Mouse (Mus musculus): ENCODE results near the gene Ccm2. TPM values are rescaled to one million over a fixed set of nuclear protein-coding genes. Genes with fewer than 3 reads are reported as not detected.
A peak's percentile ranks its signal among the peaks of the same experiment; 100 is the strongest.

The Ccm2 gene
- polyA plus RNA-seq (2015; fragmentation: Nextera tagmentation; extraction: Ambion mirVana): 89.7 and 101 TPM in 2 replicates

GRCm38 (mm10) chr11:6546205-6547013, at the start of gene Ccm2:
TSS of gene Ccm2 (plus strand) at chr11:6546887.
- peak within 1 kb of the TSS; percentile 71 for H3K9ac ChIP-seq
- ATAC-seq (ENCODE audit: insufficient number of reproducible peaks, low FRiP score, low TSS enrichment, low read depth): peak; percentile 94
- under 1% methylated on average over 49 of the region's 57 CpGs for WGBS
- H3K27ac ChIP-seq: peak within 1 kb of the TSS; percentile 98
- peak within 1 kb of the TSS; percentile 53 for H3K4me2 ChIP-seq
- no peaks in the 10 kb centered on the region for H3K27me3 ChIP-seq
- 0 out of 2 replicates have a peak, but pooled peaks cover 4% of the 10 kb centered on the region for H3K36me3 ChIP-seq
- H3K4me1 ChIP-seq: peaks cover 12% of the 10 kb centered on the region
- H3K9me3 ChIP-seq: no peaks in the 10 kb centered on the region
- peak within 1 kb of the TSS; percentile 66 for H3K4me3 ChIP-seq

DNA sequence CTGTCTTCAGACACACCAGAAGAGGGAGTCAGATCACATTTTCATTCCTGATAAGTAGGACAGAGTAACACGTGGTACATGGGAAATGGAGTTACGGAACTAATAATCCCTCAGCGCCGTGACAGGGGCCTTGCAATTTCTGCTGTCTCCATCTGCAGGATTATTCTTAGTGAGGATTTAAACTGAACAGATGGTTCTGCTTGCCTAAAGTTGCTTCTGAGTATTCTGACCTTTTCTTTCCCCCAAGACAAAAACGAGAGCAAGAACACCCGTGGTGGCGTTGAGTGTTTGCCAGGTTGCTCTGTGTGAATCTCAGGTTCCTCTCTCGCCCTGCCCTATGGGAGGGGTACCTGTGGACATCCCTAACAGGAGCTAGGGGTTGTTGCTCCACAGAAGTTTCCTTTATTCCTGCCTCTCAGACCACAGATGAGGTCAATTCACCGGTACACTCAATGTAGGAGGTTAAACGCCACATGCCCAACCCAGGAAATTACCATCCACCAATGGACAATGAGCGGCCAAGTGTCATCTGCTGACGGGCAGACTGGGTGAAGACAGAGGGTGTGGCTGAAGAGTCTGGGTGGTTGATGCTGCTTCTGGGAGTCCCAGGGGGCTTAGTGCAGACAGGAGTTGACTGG, 49.3 kb upstream of the Ccm2 start:
- Histone ChIP-seq H3K36me3 (no peaks in the 10 kb centered on the region), H3K4me3 (no peak overlapping the region), H3K9me3 (no peaks in the 10 kb centered on the region), H3K27me3 (no peaks in the 10 kb centered on the region), H3K27ac (no peak overlapping the region), H3K4me2 (no peak overlapping the region), H3K9ac (no peak overlapping the region), H3K4me1 (0 out of 2 replicates have a peak, but pooled peaks cover 2% of the 10 kb centered on the region)
- 75% methylated on average over 12 of the region's 12 CpGs for WGBS
- no peak for ATAC-seq (ENCODE audit: insufficient number of reproducible peaks, low FRiP score, low TSS enrichment, low read depth)

GRCm38 (mm10) chr11:6502506-6502905, 44.2 kb upstream of the Ccm2 start:
- Histone ChIP-seq H3K36me3 (no peaks in the 10 kb centered on the region), H3K4me3 (no peak overlapping the region), H3K9me3 (no peaks in the 10 kb centered on the region), H3K4me1 (0 out of 2 replicates have a peak, but pooled peaks cover 2% of the 10 kb centered on the region), H3K27me3 (no peaks in the 10 kb centered on the region), H3K9ac (no peak overlapping the region), H3K4me2 (no peak overlapping the region), H3K27ac (no peak overlapping the region)
- no peak for ATAC-seq (ENCODE audit: insufficient number of reproducible peaks, low FRiP score, low TSS enrichment, low read depth)
- 98% methylated on average over 2 of the region's 2 CpGs for WGBS

DNA sequence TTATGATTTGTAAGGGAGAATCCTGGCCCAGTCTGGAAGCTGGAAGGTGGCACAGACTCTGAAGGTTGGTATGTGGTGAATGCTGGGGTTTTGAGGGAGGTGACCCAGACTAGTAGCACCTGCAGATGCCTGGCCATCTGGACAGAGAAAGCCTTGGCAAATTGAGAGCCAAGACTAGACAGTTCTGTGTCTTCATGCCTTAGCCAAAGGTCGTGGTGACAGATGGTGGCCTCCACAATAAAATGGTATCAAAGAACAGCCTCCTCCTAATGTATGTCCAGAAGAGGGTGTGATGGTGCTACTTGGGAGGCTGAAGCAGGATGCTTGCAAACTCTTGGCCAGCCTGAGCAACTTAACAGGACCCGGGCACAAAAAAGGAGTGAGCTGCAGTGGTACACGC, 42.5 kb upstream of the Ccm2 start:
- Histone ChIP-seq H3K9me3 (no peaks in the 10 kb centered on the region), H3K36me3 (no peaks in the 10 kb centered on the region), H3K4me3 (no peak overlapping the region), H3K27ac (no peak overlapping the region), H3K4me2 (no peak overlapping the region), H3K27me3 (no peaks in the 10 kb centered on the region), H3K9ac (no peak overlapping the region), H3K4me1 (no peaks in the 10 kb centered on the region)
- 74% methylated on average over 3 of the region's 3 CpGs for WGBS
- no peak for ATAC-seq (ENCODE audit: insufficient number of reproducible peaks, low FRiP score, low TSS enrichment, low read depth)

DNA sequence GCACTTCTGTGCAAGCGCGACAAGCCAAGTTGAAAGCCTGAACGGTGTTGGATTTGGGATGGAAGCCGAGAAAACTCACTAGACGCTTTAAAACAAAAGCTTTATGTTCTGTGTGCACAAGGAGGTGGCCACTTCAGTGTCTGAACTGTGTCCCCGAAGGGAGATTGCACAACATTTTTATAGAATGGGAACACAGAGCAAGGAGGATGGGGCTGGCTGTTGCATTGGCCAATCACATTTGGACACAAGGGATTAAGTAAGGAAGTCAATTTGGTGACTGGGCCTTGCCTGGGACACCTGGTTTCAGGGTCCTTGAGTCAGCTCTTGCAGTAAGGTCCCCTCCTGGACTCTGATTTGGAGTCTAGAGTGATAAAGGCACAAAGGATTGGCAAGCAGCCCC, 42.0 kb upstream of the Ccm2 start:
- Histone ChIP-seq H3K4me2 (no peak overlapping the region), H3K27ac (no peak overlapping the region), H3K9ac (no peak overlapping the region), H3K36me3 (no peaks in the 10 kb centered on the region), H3K4me3 (no peak overlapping the region), H3K27me3 (no peaks in the 10 kb centered on the region), H3K4me1 (no peaks in the 10 kb centered on the region), H3K9me3 (no peaks in the 10 kb centered on the region)
- 82% methylated on average over 6 of the region's 6 CpGs for WGBS
- ATAC-seq (ENCODE audit: insufficient number of reproducible peaks, low FRiP score, low TSS enrichment, low read depth): no peak

DNA sequence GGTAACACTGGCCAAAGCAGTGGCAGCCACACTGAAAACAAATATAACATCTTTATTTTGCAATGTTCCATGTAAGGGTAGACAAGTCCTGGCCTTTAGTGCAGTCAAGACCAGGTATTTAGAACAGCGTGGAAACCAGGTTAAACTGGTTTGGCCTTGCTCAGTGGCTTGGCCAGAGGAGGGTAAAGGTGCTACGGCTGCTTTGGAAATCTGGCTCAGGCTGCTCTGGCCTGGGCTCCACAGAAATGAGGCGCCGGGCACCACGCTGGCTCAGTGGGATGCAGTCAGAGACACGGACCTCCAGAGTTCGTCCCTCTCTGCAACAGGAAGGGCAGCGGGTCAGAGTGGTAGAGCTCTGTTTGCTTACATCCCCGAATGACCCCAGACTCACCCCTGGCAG, 40.2 kb upstream of the Ccm2 start:
- Histone ChIP-seq H3K27ac (no peak overlapping the region), H3K9ac (no peak overlapping the region), H3K4me1 (no peaks in the 10 kb centered on the region), H3K9me3 (no peaks in the 10 kb centered on the region), H3K4me3 (no peak overlapping the region), H3K36me3 (no peaks in the 10 kb centered on the region), H3K4me2 (no peak overlapping the region), H3K27me3 (no peaks in the 10 kb centered on the region)
- WGBS: 80% methylated on average over 9 of the region's 9 CpGs
- ATAC-seq (ENCODE audit: insufficient number of reproducible peaks, low FRiP score, low TSS enrichment, low read depth): no peak

GRCm38 (mm10) chr11:6508269-6508876, 38.3 kb upstream of the Ccm2 start:
- Histone ChIP-seq H3K27ac (no peak overlapping the region), H3K4me2 (no peak overlapping the region), H3K9ac (no peak overlapping the region), H3K4me1 (no peaks in the 10 kb centered on the region), H3K4me3 (no peak overlapping the region), H3K9me3 (no peaks in the 10 kb centered on the region), H3K27me3 (no peaks in the 10 kb centered on the region), H3K36me3 (no peaks in the 10 kb centered on the region)
- ATAC-seq (ENCODE audit: insufficient number of reproducible peaks, low FRiP score, low TSS enrichment, low read depth): no peak
- 86% methylated on average over 1 of the region's 1 CpGs for WGBS

GRCm38 (mm10) chr11:6514837-6515236, 31.9 kb upstream of the Ccm2 start:
- no peaks in the 10 kb centered on the region for H3K4me1 ChIP-seq
- ATAC-seq (ENCODE audit: insufficient number of reproducible peaks, low FRiP score, low TSS enrichment, low read depth): no peak
- 56% methylated on average over 7 of the region's 7 CpGs for WGBS

GRCm38 (mm10) chr11:6519491-6520033, 27.1 kb upstream of the Ccm2 start:
- Histone ChIP-seq H3K9me3 (no peaks in the 10 kb centered on the region), H3K36me3 (peaks cover 7% of the 10 kb centered on the region), H3K4me1 (no peaks in the 10 kb centered on the region), H3K27me3 (no peaks in the 10 kb centered on the region), H3K4me3 (no peak overlapping the region), H3K9ac (no peak overlapping the region), H3K4me2 (no peak overlapping the region), H3K27ac (no peak overlapping the region)
- WGBS: 73% methylated on average over 11 of the region's 11 CpGs
- no peak; the same call in 1 of the 2 replicates for ATAC-seq (ENCODE audit: insufficient number of reproducible peaks, low FRiP score, low TSS enrichment, low read depth)

More at GRCm38 (mm10) chr11:6514837-6515236, 31.9 kb upstream of the Ccm2 start:
- Histone ChIP-seq H3K9me3 (no peaks in the 10 kb centered on the region), H3K9ac (no peak overlapping the region), H3K4me3 (no peak overlapping the region), H3K4me2 (no peak overlapping the region), H3K36me3 (no peaks in the 10 kb centered on the region), H3K27me3 (no peaks in the 10 kb centered on the region), H3K27ac (no peak overlapping the region)

GRCm38 (mm10) chr11:6520507-6521173, 26.0 kb upstream of the Ccm2 start, which contains the start of gene Myo1g:
TSS of gene Myo1g (minus strand) at chr11:6520965.
- Histone ChIP-seq H3K36me3 (peaks cover 18% of the 10 kb centered on the region), H3K9me3 (no peaks in the 10 kb centered on the region), H3K4me2 (no peak within 1 kb of the TSS), H3K27me3 (no peaks in the 10 kb centered on the region), H3K4me1 (no peaks in the 10 kb centered on the region), H3K4me3 (no peak within 1 kb of the TSS), H3K9ac (no peak within 1 kb of the TSS), H3K27ac (no peak within 1 kb of the TSS)
- WGBS: 72% methylated on average over 7 of the region's 7 CpGs
- ATAC-seq (ENCODE audit: insufficient number of reproducible peaks, low FRiP score, low TSS enrichment, low read depth): no peak

GRCm38 (mm10) chr11:6522782-6523525, 23.7 kb upstream of the Ccm2 start:
- peaks cover 29% of the 10 kb centered on the region for H3K36me3 ChIP-seq
- H3K4me1 ChIP-seq: peaks cover 7% of the 10 kb centered on the region; the same call in 1 of the 2 replicates
- no peak overlapping the region for H3K4me2 ChIP-seq
- no peak overlapping the region for H3K27ac ChIP-seq
- H3K9ac ChIP-seq: no peak overlapping the region
- no peak overlapping the region for H3K4me3 ChIP-seq
- H3K9me3 ChIP-seq: no peaks in the 10 kb centered on the region
- no peaks in the 10 kb centered on the region for H3K27me3 ChIP-seq
- 69% methylated on average over 9 of the region's 9 CpGs for WGBS
- no peak for ATAC-seq (ENCODE audit: insufficient number of reproducible peaks, low FRiP score, low TSS enrichment, low read depth)
